Mouse (Mus musculus): ENCODE results near the gene St14. TPM values are rescaled to one million over a fixed set of nuclear protein-coding genes. Genes with fewer than 3 reads are reported as not detected.
A peak's percentile ranks its signal among the peaks of the same experiment; 100 is the strongest.
"Not testable (repeated sequence)": the region's sequence is repeated elsewhere in the genome, so short reads cannot be mapped to it uniquely, and the experiment has no call there.

The St14 gene
- polyA plus RNA-seq, 1 experiment from 2014 or later = 31.7 TPM

DNA sequence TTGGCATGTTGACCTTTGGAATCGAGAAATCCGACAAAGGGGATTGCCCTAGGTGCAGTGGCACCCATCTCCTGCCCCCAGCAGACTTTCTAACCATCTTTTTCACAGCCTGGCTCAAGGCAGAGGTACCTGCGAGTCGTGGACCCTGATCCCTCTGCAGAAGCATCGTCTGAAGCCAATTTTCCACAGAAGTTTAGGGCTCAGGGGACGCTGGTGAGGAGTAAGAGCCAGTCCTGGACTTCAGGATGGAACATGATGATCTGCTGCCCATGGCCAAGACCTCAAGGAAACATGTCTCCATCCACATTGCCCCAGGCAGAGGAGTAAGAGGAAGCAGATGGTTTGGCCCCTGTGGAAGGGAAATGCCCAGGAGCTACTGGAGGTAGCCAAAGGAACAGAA, 48.9 kb downstream of the St14 start:
- Histone ChIP-seq H3K4me3 (replicated peaks) (no peak overlapping the region), H3K4me2 (replicated peaks) (no peak overlapping the region), H3K27me3 (peaks cover 5% of the 10 kb centered on the region; the same call in 1 of the 2 replicates), H3K9ac (no peak overlapping the region), H3K27ac (replicated peaks) (no peak overlapping the region), H3K36me3 (no peaks in the 10 kb centered on the region), H3K9me3 (replicated peaks) (no peaks in the 10 kb centered on the region), H3K4me1 (peaks cover 16% of the 10 kb centered on the region; the same call in 1 of the 2 replicates)
- no peak for ATAC-seq (ENCODE audit: insufficient number of reproducible peaks, low FRiP score, low TSS enrichment, low read depth)
- WGBS = 64% methylated on average over 6 of the region's 6 CpGs

DNA sequence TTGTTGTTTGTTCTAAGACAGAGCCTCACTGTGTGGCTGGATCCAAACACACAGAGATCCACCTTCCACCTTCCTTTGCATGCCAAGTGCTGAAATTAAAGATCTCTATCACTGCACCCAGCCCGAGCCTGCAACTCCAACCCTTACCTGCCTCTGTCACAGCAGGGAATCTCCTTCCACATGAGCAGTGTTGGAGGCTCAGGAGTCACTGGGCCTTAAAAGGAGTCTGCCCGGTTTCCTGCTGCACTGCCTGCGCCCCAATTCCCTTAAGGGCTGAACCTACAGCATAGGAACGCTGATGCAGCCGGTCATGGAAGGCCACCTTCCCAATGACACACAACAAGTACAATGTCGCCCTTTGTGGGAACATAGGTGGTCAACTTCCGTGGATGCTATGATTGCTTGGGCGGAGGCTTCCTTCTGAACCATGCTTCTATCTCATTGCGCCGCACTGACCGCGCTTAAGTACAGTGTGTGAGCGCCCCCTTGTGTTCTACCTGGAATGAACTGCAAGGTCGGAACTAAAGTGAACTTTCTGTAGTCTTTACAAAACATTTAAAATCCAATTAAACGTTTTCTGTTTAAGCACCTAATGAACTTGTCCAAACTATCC, 49.5 kb downstream of the St14 start:
- no peak overlapping the region for H3K27ac ChIP-seq (replicated peaks)

DNA sequence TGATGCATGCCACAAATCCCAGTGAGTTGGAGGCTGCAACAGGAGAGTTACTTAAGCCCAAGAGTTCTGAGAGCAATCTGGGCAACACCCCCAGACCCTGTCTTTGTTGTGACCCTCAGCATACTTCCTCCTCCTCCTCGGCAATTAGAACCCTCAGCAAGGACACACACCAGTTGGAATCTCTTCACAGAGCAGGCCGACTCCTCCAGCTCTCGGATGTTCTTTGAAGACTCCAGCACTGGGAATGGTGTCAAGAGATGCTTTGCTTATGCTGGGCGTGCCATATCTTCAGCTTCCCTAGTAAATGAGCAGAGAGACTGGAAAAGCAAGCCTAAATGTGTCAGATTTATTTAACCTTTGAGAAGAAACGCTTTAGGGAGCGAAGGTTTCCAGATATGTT, 50.9 kb downstream of the St14 start:
- Histone ChIP-seq H3K4me1 (peaks cover 10% of the 10 kb centered on the region; the same call in 1 of the 2 replicates), H3K4me2 (replicated peaks) (no peak overlapping the region), H3K27ac (replicated peaks) (no peak overlapping the region), H3K4me3 (replicated peaks) (no peak overlapping the region), H3K9me3 (replicated peaks) (no peaks in the 10 kb centered on the region), H3K9ac (no peak overlapping the region), H3K27me3 (peaks cover 5% of the 10 kb centered on the region; the same call in 1 of the 2 replicates), H3K36me3 (no peaks in the 10 kb centered on the region)
- no peak for ATAC-seq (ENCODE audit: insufficient number of reproducible peaks, low FRiP score, low TSS enrichment, low read depth)
- 74% methylated on average over 6 of the region's 6 CpGs for WGBS

More for the DNA sequence above, 49.5 kb downstream of the St14 start:
- no peak; the same call in 1 of the 2 replicates for ATAC-seq (ENCODE audit: insufficient number of reproducible peaks, low FRiP score, low TSS enrichment, low read depth)
- WGBS = 5% methylated on average over 15 of the region's 15 CpGs
- Histone ChIP-seq H3K27me3 (peaks cover 5% of the 10 kb centered on the region; the same call in 1 of the 2 replicates), H3K4me2 (replicated peaks) (peak overlapping the region; percentile 46), H3K9me3 (replicated peaks) (no peaks in the 10 kb centered on the region), H3K4me1 (peaks cover 16% of the 10 kb centered on the region; the same call in 1 of the 2 replicates), H3K36me3 (no peaks in the 10 kb centered on the region), H3K9ac (no peak overlapping the region), H3K4me3 (replicated peaks) (no peak overlapping the region)

GRCm38 (mm10) chr9:31074836-31075235, 56.8 kb downstream of the St14 start:
- H3K9me3 ChIP-seq (replicated peaks) = no peaks in the 10 kb centered on the region
- 87% methylated on average over 10 of the region's 10 CpGs for WGBS
- H3K4me1 ChIP-seq = no peaks in the 10 kb centered on the region

GRCm38 (mm10) chr9:31073797-31074196, 57.9 kb downstream of the St14 start:
- WGBS = 80% methylated on average over 7 of the region's 7 CpGs
- no peak overlapping the region for H3K9ac ChIP-seq
- no peaks in the 10 kb centered on the region for H3K27me3 ChIP-seq
- ATAC-seq (ENCODE audit: insufficient number of reproducible peaks, low FRiP score, low TSS enrichment, low read depth) = no peak
- H3K4me2 ChIP-seq (replicated peaks) = no peak overlapping the region
- no peaks in the 10 kb centered on the region for H3K9me3 ChIP-seq (replicated peaks)
- no peak overlapping the region for H3K4me3 ChIP-seq (replicated peaks)
- no peak overlapping the region for H3K27ac ChIP-seq (replicated peaks)
- peaks cover 7% of the 10 kb centered on the region for H3K36me3 ChIP-seq
- no peaks in the 10 kb centered on the region for H3K4me1 ChIP-seq

More at GRCm38 (mm10) chr9:31074836-31075235, 56.8 kb downstream of the St14 start:
- no peaks in the 10 kb centered on the region for H3K27me3 ChIP-seq
- no peaks in the 10 kb centered on the region for H3K36me3 ChIP-seq
- no peak overlapping the region for H3K27ac ChIP-seq (replicated peaks)
- no peak for ATAC-seq (ENCODE audit: insufficient number of reproducible peaks, low FRiP score, low TSS enrichment, low read depth)
- H3K4me2 ChIP-seq (replicated peaks) = no peak overlapping the region
- H3K4me3 ChIP-seq (replicated peaks) = no peak overlapping the region
- H3K9ac ChIP-seq = no peak overlapping the region

DNA sequence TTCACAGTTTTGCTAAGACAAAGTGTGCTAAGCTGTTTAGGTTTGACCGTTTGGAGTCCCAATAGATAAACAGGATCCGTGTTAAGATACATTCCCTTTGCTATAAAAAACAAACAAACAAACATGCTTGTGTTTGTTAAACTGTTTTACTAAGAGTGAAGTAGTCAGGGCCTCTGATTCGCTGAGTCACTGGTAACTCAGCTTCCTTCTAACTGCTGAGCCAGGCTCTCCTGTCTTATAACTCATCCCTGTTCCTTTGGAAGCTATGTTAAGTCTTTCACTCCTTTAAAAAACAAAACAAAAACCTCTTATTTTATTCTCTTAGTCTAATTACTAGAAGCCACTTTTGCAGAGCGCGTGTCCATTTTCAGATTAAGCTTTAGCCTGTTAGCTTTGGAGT, 59.4 kb downstream of the St14 start:
- 90% methylated on average over 5 of the region's 5 CpGs for WGBS
- ATAC-seq (ENCODE audit: insufficient number of reproducible peaks, low FRiP score, low TSS enrichment, low read depth) = no peak
- Histone ChIP-seq H3K4me1 (no peaks in the 10 kb centered on the region), H3K27ac (replicated peaks) (no peak overlapping the region), H3K4me2 (replicated peaks) (no peak overlapping the region), H3K36me3 (peaks cover 13% of the 10 kb centered on the region), H3K9ac (no peak overlapping the region), H3K9me3 (replicated peaks) (no peaks in the 10 kb centered on the region), H3K27me3 (no peaks in the 10 kb centered on the region), H3K4me3 (replicated peaks) (no peak overlapping the region)

DNA sequence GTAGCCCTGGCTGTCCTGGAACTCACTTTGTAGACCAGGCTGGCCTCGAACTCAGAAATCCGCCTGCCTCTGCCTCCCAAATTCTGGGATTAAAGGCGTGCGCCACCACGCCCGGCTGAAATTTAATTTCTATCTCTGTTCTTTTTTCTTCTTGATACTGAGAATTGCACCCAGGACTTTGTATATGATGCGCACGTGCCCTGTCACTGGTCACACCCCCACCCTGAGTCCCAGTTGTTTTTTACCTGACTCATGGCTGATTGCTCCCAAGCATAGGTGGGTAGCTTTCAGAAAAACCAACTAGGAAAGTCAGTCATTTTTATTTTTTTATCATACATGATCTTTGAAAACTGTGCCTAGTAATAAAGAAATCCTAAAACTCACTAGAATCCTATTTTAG, 60.9 kb downstream of the St14 start:
- no peaks in the 10 kb centered on the region for H3K27me3 ChIP-seq
- no peaks in the 10 kb centered on the region for H3K4me1 ChIP-seq
- no peak overlapping the region for H3K27ac ChIP-seq (replicated peaks)
- peaks cover 24% of the 10 kb centered on the region for H3K36me3 ChIP-seq
- no peak overlapping the region for H3K4me3 ChIP-seq (replicated peaks)
- H3K9ac ChIP-seq = no peak overlapping the region
- WGBS = 97% methylated on average over 8 of the region's 8 CpGs
- H3K9me3 ChIP-seq (replicated peaks) = no peaks in the 10 kb centered on the region
- no peak for ATAC-seq (ENCODE audit: insufficient number of reproducible peaks, low FRiP score, low TSS enrichment, low read depth)
- H3K4me2 ChIP-seq (replicated peaks) = no peak overlapping the region

- no peak for ATAC-seq (ENCODE audit: insufficient number of reproducible peaks, low FRiP score, low TSS enrichment, low read depth)
- no peaks in the 10 kb centered on the region for H3K9me3 ChIP-seq (replicated peaks)
- 59% methylated on average over 2 of the region's 2 CpGs for WGBS
- no peak overlapping the region for H3K4me3 ChIP-seq (replicated peaks)
- H3K36me3 ChIP-seq = peaks cover 30% of the 10 kb centered on the region
- no peak overlapping the region for H3K27ac ChIP-seq (replicated peaks)
- no peak overlapping the region for H3K4me2 ChIP-seq (replicated peaks)
- H3K9ac ChIP-seq = no peak overlapping the region
- H3K27me3 ChIP-seq = no peaks in the 10 kb centered on the region
- H3K4me1 ChIP-seq = no peaks in the 10 kb centered on the region
Observed at GRCm38 (mm10) chr9:31058723-31059122, 72.9 kb downstream of the St14 start.

DNA sequence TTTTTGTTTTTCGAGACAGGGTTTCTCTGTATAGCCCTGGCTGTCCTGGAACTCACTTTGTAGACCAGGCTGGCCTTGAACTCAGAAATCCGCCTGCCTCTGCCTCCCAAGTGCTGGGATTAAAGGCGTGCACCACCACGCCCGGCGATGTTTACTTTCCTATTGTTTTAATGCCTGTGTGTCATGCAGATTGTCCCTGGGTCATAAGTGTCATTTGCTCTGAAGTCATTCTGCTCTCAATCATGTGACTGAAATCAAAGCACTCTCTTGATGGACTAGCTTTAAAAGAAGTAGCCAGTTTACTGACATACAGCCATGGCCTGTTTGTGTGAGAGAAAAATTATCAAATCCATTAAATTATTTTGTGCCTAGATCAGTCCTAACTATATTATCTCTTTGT, 80.1 kb downstream of the St14 start:
- not testable (repeated sequence) for ATAC-seq (ENCODE audit: insufficient number of reproducible peaks, low FRiP score, low TSS enrichment, low read depth); H3K4me1 ChIP-seq
- WGBS = 95% methylated on average over 6 of the region's 6 CpGs

GRCm38 (mm10) chr9:31050208-31050607, 81.4 kb downstream of the St14 start:
- no peaks in the 10 kb centered on the region for H3K9me3 ChIP-seq (replicated peaks)
- no peaks in the 10 kb centered on the region for H3K27me3 ChIP-seq
- 95% methylated on average over 5 of the region's 5 CpGs for WGBS
- no peak for ATAC-seq (ENCODE audit: insufficient number of reproducible peaks, low FRiP score, low TSS enrichment, low read depth)
- H3K36me3 ChIP-seq = peaks cover 10% of the 10 kb centered on the region
- H3K27ac ChIP-seq (replicated peaks) = no peak overlapping the region
- H3K4me2 ChIP-seq (replicated peaks) = no peak overlapping the region
- no peak overlapping the region for H3K9ac ChIP-seq
- H3K4me3 ChIP-seq (replicated peaks) = no peak overlapping the region
- no peaks in the 10 kb centered on the region for H3K4me1 ChIP-seq

More for the DNA sequence above, 80.1 kb downstream of the St14 start:
- H3K9ac ChIP-seq; H3K4me2 ChIP-seq (replicated peaks); H3K9me3 ChIP-seq (replicated peaks); H3K4me3 ChIP-seq (replicated peaks); H3K27me3 ChIP-seq; H3K27ac ChIP-seq (replicated peaks): not testable (repeated sequence)
- peaks cover 14% of the 10 kb centered on the region for H3K36me3 ChIP-seq

Measured in embryonic facial prominence, embryonic 15.5 days (tissue).